In the genomic region with DNA sequence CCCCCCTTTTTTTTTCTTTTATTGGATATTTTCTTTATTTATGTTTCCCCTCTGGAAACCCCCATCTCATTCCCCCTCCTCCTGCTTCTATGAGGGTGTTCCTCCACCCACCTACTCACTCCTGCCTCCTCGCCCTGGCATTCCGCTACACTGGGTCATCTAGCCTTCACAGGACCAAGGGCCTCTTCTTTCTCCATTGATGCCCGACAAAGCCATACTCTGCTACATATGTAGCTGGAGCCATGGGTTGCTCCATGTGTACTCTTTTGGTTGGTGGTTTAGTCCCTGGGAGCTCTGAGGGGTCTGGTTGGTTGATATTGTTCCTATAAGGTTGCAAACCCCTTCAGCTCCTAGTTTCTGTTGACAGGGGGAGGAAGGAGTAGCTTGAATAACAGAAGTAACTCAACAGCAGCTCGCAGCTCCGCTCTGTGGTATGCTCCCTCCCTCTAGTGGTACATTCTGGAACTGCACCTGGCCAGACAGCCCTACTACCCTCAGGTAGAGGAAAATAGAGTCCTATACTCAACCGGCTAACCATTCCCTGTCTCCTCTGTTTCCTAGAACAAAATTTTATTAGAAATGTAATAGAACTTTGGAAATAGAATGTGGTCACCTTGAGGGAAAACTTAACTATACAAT, we compare ENCODE assay signal across 9 mouse cellular contexts. TPM values are rescaled to one million over a fixed set of nuclear protein-coding genes. Genes with fewer than 3 reads are reported as not detected.
DNase-seq lines count a peak whose midpoint lies in the region; ATAC-seq and TF ChIP-seq lines count a peak whose summit lies in the region.
"Had no signal": no experiment of that assay in that cellular context is flagged by ENCODE, and none has a peak within 500 bp of the region (broad histone marks: within the 10 kb centered on the region; RNA-seq: fewer than 3 reads in every experiment).

No protein-coding gene starts in this region.

- H3K36me3 ChIP-seq in forebrain, embryonic 14.5 days (ENCODE audit: control insufficient read depth, insufficient read depth, low read length) = no peaks in the 10 kb centered on the region
- H3K36me3 ChIP-seq: limb, embryonic 15.5 days had no signal

- no peak overlapping the region for H3K4me3 ChIP-seq in forebrain, embryonic 14.5 days (ENCODE audit: low read depth, low read length)
- H3K4me3 ChIP-seq in lung, adult 2 months (replicated peaks; ENCODE audit: extremely low read depth, low read depth, low read length) = no peak overlapping the region
- H3K4me3 ChIP-seq: limb, embryonic 15.5 days had no signal

- WGBS in forebrain, embryonic 14.5 days = 54% methylated on average over 6 of the region's 6 CpGs
- 51% methylated on average over 6 of the region's 6 CpGs for WGBS in lung, adult 2 months

- TF ChIP-seq CTCF in lung, adult 2 months (IDR thresholded peaks at IDR 0.05; ENCODE audit: insufficient read depth, low read length) = peak; percentile 99

- no peaks in the 10 kb centered on the region for H3K4me1 ChIP-seq in forebrain, embryonic 14.5 days (ENCODE audit: control insufficient read depth, insufficient read depth, low read length)
- H3K4me1 ChIP-seq in lung, adult 2 months (ENCODE audit: control insufficient read depth, insufficient read depth, low read length) = no peaks in the 10 kb centered on the region
- H3K4me1 ChIP-seq: limb, embryonic 15.5 days had no signal

- peak; percentile 95 for ATAC-seq in forebrain, embryonic 14.5 days

- no peaks in the 10 kb centered on the region for H3K27me3 ChIP-seq in forebrain, embryonic 14.5 days (replicated peaks; ENCODE audit: control insufficient read depth, insufficient read depth, low read length)
- H3K27me3 ChIP-seq: limb, embryonic 15.5 days had no signal

- H3K27ac ChIP-seq in forebrain, embryonic 14.5 days (ENCODE audit: low read depth, low read length) = no peak overlapping the region
- H3K27ac ChIP-seq: limb, embryonic 15.5 days had no signal

- no peak for TF ChIP-seq POLR2A in lung, adult 2 months (IDR thresholded peaks at IDR 0.05; ENCODE audit: borderline replicate concordance, extremely low read depth, low read depth, low read length)

- no peak overlapping the region for H3K4me2 ChIP-seq in forebrain, embryonic 14.5 days (ENCODE audit: low read length)
- H3K4me2 ChIP-seq: limb, embryonic 15.5 days had no signal

- H3K9ac ChIP-seq in forebrain, embryonic 14.5 days (ENCODE audit: low read length) = no peak overlapping the region
- H3K9ac ChIP-seq: limb, embryonic 15.5 days had no signal

- DNase-seq in ES-CJ7 (ENCODE audit: low read depth, low spot score) = peak; percentile 79
- DNase-seq in c-Kit-positive CD71-positive TER-119-positive erythroid progenitor cells, embryonic 14.5 days (ENCODE audit: low spot score) = peak; percentile 44
- DNase-seq in forebrain, embryonic 14.5 days (ENCODE audit: low spot score) = peak; percentile 88
- peak; percentile 90 for DNase-seq in heart, postnatal 4 days
- peak; percentile 62 to 93 for DNase-seq in layer of hippocampus, adult 18-20 months (ENCODE audit: low spot score in 2 of 2)
- DNase-seq in lung, adult 2 months = peak; percentile 77
- DNase-seq in ovary, adult 18-20 months (ENCODE audit: low spot score) = peak; percentile 32
- DNase-seq in thymus, postnatal 0 days (ENCODE audit: low spot score) = peak; percentile 65

- H3K9me3 ChIP-seq in forebrain, embryonic 14.5 days (replicated peaks; ENCODE audit: control insufficient read depth, low read length) = no peaks in the 10 kb centered on the region
- H3K9me3 ChIP-seq: limb, embryonic 15.5 days had no signal

RNA-seq across cellular contexts. Expression of a gene that starts 38.2 kb away (rescaled TPM):
- 111 and 138 TPM in 2 replicates for polyA plus RNA-seq in forebrain, embryonic 14.5 days (2014; fragmentation: Nextera tagmentation; extraction: Ambion mirVana)
- total RNA-seq in heart, postnatal 4 days (2021) = 100 to 1,000 TPM; 713 to 779 TPM
- 100 to 1,000 TPM; 267 to 285 TPM for total RNA-seq in layer of hippocampus, adult 18-20 months (2021)
- 13.1 and 31.3 TPM in 2 replicates for polyA plus RNA-seq in lung, adult 2 months (2012; rRNA removed)
- polyA plus RNA-seq in thymus, postnatal 0 days (2015; fragmentation: Nextera tagmentation; extraction: Ambion mirVana) = 15.6 and 18.4 TPM in 2 replicates

Comparison
In these comparisons a context has a peak if more than half of its experiments do, and no peak if none do; other contexts are left out.
1. DNase-seq: peak in every context shown above with its lines; median percentile 90 in heart, postnatal 4 days; 88 in forebrain, embryonic 14.5 days; 79 in ES-CJ7; 78 in layer of hippocampus, adult 18-20 months; 77 in lung, adult 2 months; 65 in thymus, postnatal 0 days; 44 in c-Kit-positive CD71-positive TER-119-positive erythroid progenitor cells, embryonic 14.5 days; 32 in ovary, adult 18-20 months.